Mouse (Mus musculus) forebrain, embryonic 11.5 days (tissue): Measurements from ENCODE around the gene Zc3h4. TPM values are rescaled to one million over a fixed set of nuclear protein-coding genes. Genes with fewer than 3 reads are reported as not detected.

Source experiments
- ATAC-seq: fragments of 200-750 bp; cut with Nextera tagmentation; replicated peaks from 2 replicates; pipeline ENCODE4 v1.8.0; 2017; ENCODE audit warnings: moderate TSS enrichment; ENCODE audit not compliant: low FRiP score
- DNase-seq: peaks from one replicate; pipeline ENCODE4 v3.0.0-alpha.2; 2017; ENCODE audit warnings: low spot score
- H3K27ac ChIP-seq: fragments of 300-500 bp; sonication (generic); 2 replicates; pipeline ENCODE4 v1.5.1; 2014; ENCODE audit warnings: low read depth, low read length
- H3K27me3 ChIP-seq: fragments of 300-500 bp; sonication (generic); 2 replicates; pipeline ENCODE4 v1.6.1; 2014; ENCODE audit warnings: mild to moderate bottlenecking, low read length, mixed read lengths; ENCODE audit not compliant: control insufficient read depth, insufficient read depth
- H3K36me3 ChIP-seq: fragments of 300-500 bp; sonication (generic); 2 replicates; pipeline ENCODE4 v1.6.1; 2014; ENCODE audit warnings: mild to moderate bottlenecking, low read length, moderate library complexity, mixed read lengths; ENCODE audit not compliant: control insufficient read depth, insufficient read depth
- H3K4me1 ChIP-seq: fragments of 300-500 bp; sonication (generic); replicated peaks from 2 replicates; pipeline ENCODE4 v1.6.1; 2014; ENCODE audit warnings: low read length, mixed read lengths; ENCODE audit not compliant: control insufficient read depth, insufficient read depth
- H3K4me2 ChIP-seq: fragments of 300-500 bp; sonication (generic); 2 replicates; pipeline ENCODE4 v1.6.1; 2014; ENCODE audit warnings: low read depth, mild to moderate bottlenecking, low read length, moderate library complexity, mixed read lengths; ENCODE audit not compliant: severe bottlenecking
- H3K4me3 ChIP-seq: fragments of 300-500 bp; sonication (generic); 2 replicates; pipeline ENCODE4 v1.5.1; 2014; ENCODE audit warnings: low read depth, low read length
- H3K9ac ChIP-seq: fragments of 300-500 bp; sonication (generic); 2 replicates; pipeline ENCODE4 v1.6.1; 2014; ENCODE audit warnings: low read length
- H3K9me3 ChIP-seq: fragments of 300-500 bp; sonication (generic); 2 replicates; pipeline ENCODE4 v1.6.1; 2016; ENCODE audit warnings: low read length, mixed read lengths; ENCODE audit not compliant: control insufficient read depth
- WGBS: fragments of 180-500 bp; shearing (Covaris S2); extraction: QIAGEN DNeasy Blood & Tissue Kit; methylation state at CpG from one replicate; pipeline ENCODE4 v1.1.7; 2014; 5-methylcytosine and 5-hydroxymethylcytosine counted together
- polyA plus RNA-seq: library from polyadenylated mRNA; unstranded; fragments of >200 nt; fragmentation: Nextera tagmentation; extraction: Ambion mirVana; gene quantifications from 2 replicates; pipeline ENCODE4 v1.2.1, GENCODE M21; 2014

Zc3h4 gene
- polyA plus RNA-seq, 1 experiment from 2014 or later: 24.2 TPM

GRCm38 (mm10) chr7:16417141-16417771 is 16.5 kb downstream of the Zc3h4 start:
- H3K4me3 ChIP-seq: no peak overlapping the region
- DNase-seq (no peak), ATAC-seq (no peak)
- no peak overlapping the region for H3K27ac ChIP-seq
- H3K9ac ChIP-seq: no peak overlapping the region
- H3K4me2 ChIP-seq: no peak overlapping the region
- peaks cover 4% of the 10 kb centered on the region; the same call in 1 of the 2 replicates for H3K4me1 ChIP-seq
- no peaks in the 10 kb centered on the region for H3K27me3 ChIP-seq
- H3K9me3 ChIP-seq: no peaks in the 10 kb centered on the region
- H3K36me3 ChIP-seq: peaks cover 29% of the 10 kb centered on the region
- WGBS: 97% methylated on average over 10 of the region's 10 CpGs

GRCm38 (mm10) chr7:16418713-16419112 is 18.0 kb downstream of the Zc3h4 start:
- H3K4me2 ChIP-seq: no peak overlapping the region
- H3K36me3 ChIP-seq: peaks cover 30% of the 10 kb centered on the region
- WGBS: 94% methylated on average over 5 of the region's 5 CpGs
- ATAC-seq (no peak), DNase-seq (no peak)
- H3K27ac ChIP-seq: no peak overlapping the region
- no peak overlapping the region for H3K4me3 ChIP-seq
- peaks cover 2% of the 10 kb centered on the region; the same call in 1 of the 2 replicates for H3K4me1 ChIP-seq
- no peaks in the 10 kb centered on the region for H3K9me3 ChIP-seq
- H3K9ac ChIP-seq: no peak overlapping the region
- H3K27me3 ChIP-seq: no peaks in the 10 kb centered on the region

- Histone ChIP-seq H3K4me3 (no peak overlapping the region), H3K9ac (no peak overlapping the region), H3K36me3 (peaks cover 40% of the 10 kb centered on the region), H3K4me2 (no peak overlapping the region), H3K9me3 (no peaks in the 10 kb centered on the region), H3K27ac (no peak overlapping the region), H3K27me3 (no peaks in the 10 kb centered on the region), H3K4me1 (no peaks in the 10 kb centered on the region)
- no peak for DNase-seq
- WGBS: 96% methylated on average over 8 of the region's 8 CpGs
- no peak for ATAC-seq
These were observed 19.9 kb downstream of the Zc3h4 start for GRCm38 (mm10) chr7:16420493-16421118.

- no peak overlapping the region for H3K4me3 ChIP-seq
- H3K9me3 ChIP-seq: no peaks in the 10 kb centered on the region
- ATAC-seq: no peak
- DNase-seq: no peak
- 94% methylated on average over 18 of the region's 18 CpGs for WGBS
- H3K9ac ChIP-seq: no peak overlapping the region
- H3K27ac ChIP-seq: no peak overlapping the region
- peaks cover 45% of the 10 kb centered on the region for H3K36me3 ChIP-seq
- H3K27me3 ChIP-seq: no peaks in the 10 kb centered on the region
- H3K4me2 ChIP-seq: no peak overlapping the region
- H3K4me1 ChIP-seq: no peaks in the 10 kb centered on the region
These were observed 21.6 kb downstream of the Zc3h4 start for GRCm38 (mm10) chr7:16422222-16422856.

GRCm38 (mm10) chr7:16423731-16424130 is 23.0 kb downstream of the Zc3h4 start:
- no peak overlapping the region for H3K4me2 ChIP-seq
- no peaks in the 10 kb centered on the region for H3K27me3 ChIP-seq
- H3K4me3 ChIP-seq: no peak overlapping the region
- no peak overlapping the region for H3K9ac ChIP-seq
- H3K4me1 ChIP-seq: no peaks in the 10 kb centered on the region
- no peak overlapping the region for H3K27ac ChIP-seq
- peaks cover 44% of the 10 kb centered on the region for H3K36me3 ChIP-seq
- DNase-seq (no peak), ATAC-seq (no peak)
- 93% methylated on average over 9 of the region's 9 CpGs for WGBS
- H3K9me3 ChIP-seq: no peaks in the 10 kb centered on the region

GRCm38 (mm10) chr7:16425721-16426120 is 25.0 kb downstream of the Zc3h4 start:
- H3K4me1 ChIP-seq: no peaks in the 10 kb centered on the region
- DNase-seq (no peak), ATAC-seq (no peak)
- no peak overlapping the region for H3K27ac ChIP-seq
- no peaks in the 10 kb centered on the region for H3K27me3 ChIP-seq
- no peak overlapping the region for H3K4me3 ChIP-seq
- WGBS: 91% methylated on average over 10 of the region's 10 CpGs
- no peaks in the 10 kb centered on the region for H3K9me3 ChIP-seq
- no peak overlapping the region for H3K4me2 ChIP-seq
- peaks cover 50% of the 10 kb centered on the region for H3K36me3 ChIP-seq
- H3K9ac ChIP-seq: no peak overlapping the region

- WGBS: 65% methylated on average over 4 of the region's 4 CpGs
- Histone ChIP-seq H3K4me1 (no peaks in the 10 kb centered on the region), H3K27ac (no peak overlapping the region), H3K27me3 (no peaks in the 10 kb centered on the region), H3K9ac (no peak overlapping the region), H3K4me3 (no peak overlapping the region), H3K4me2 (no peak overlapping the region), H3K36me3 (peaks cover 45% of the 10 kb centered on the region), H3K9me3 (no peaks in the 10 kb centered on the region)
- peak; percentile 83 for ATAC-seq
- DNase-seq: peak; percentile 82
These were observed 25.5 kb downstream of the Zc3h4 start for GRCm38 (mm10) chr7:16426129-16426729.

GRCm38 (mm10) chr7:16433352-16433971 is 32.8 kb downstream of the Zc3h4 start:
- H3K27ac ChIP-seq: no peak overlapping the region
- H3K4me3 ChIP-seq: no peak overlapping the region
- no peak for DNase-seq
- ATAC-seq: no peak
- no peak overlapping the region for H3K9ac ChIP-seq
- H3K36me3 ChIP-seq: peaks cover 46% of the 10 kb centered on the region
- no peaks in the 10 kb centered on the region for H3K27me3 ChIP-seq
- H3K4me2 ChIP-seq: no peak overlapping the region
- no peaks in the 10 kb centered on the region for H3K4me1 ChIP-seq
- no peaks in the 10 kb centered on the region for H3K9me3 ChIP-seq
- WGBS: 94% methylated on average over 3 of the region's 3 CpGs
